In the genomic region with DNA sequence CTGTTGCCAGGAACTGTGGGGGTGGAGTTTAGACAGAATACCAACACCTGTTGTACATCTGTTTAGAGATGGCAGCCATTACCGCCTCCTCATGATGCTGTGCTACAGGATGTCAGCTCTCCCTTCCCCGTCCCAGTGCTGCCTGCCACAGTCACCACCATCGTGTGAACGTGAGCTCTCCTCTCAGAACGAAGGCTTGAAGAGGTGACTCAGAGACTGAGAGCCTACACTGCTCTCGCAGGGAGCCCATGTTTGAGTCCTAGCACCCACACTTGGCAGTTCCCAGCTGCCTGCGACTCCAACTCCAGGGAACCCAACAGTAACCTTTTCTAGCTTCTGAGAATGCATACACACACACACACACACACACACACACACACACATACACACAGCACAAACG, we compare ENCODE assay signal across 12 mouse cellular contexts. TPM values are rescaled to one million over a fixed set of nuclear protein-coding genes. Genes with fewer than 3 reads are reported as not detected.
DNase-seq lines count a peak whose midpoint lies in the region.
"Had no signal": no experiment of that assay in that cellular context is flagged by ENCODE, and none has a peak within 500 bp of the region (broad histone marks: within the 10 kb centered on the region; RNA-seq: fewer than 3 reads in every experiment).

No protein-coding gene starts in this region.

- peak; percentile 11 for DNase-seq in embryo, embryonic 11 days
- no peak for DNase-seq in embryo, embryonic 9.5 days (ENCODE audit: extremely low spot score)
- DNase-seq in layer of hippocampus, adult 9-11 months, result peak; percentile 27
- no peak for DNase-seq in layer of hippocampus, postnatal 36 days
- peak; percentile 35 for DNase-seq in thymus, postnatal 14 days
- no peak for DNase-seq in thymus, adult 18-20 months
- no peak for DNase-seq in adipocyte (ENCODE audit: low spot score)
- no peak for DNase-seq in adrenal gland, postnatal 36 days
- DNase-seq: cerebellum, postnatal 14 days; kidney, adult 8-10 months had no signal

RNA-seq across cellular contexts. Expression of gene Oasl1, which starts 8.2 kb away (rescaled TPM):
- total RNA-seq in layer of hippocampus, postnatal 36 days (2021), result not detected
- 1 to 10 TPM; 1.8 to 2.4 TPM for total RNA-seq in adrenal gland, postnatal 36 days (2021)

RNA-seq across cellular contexts. Expression of gene Oasl2, which starts 18.1 kb away (rescaled TPM):
- 1 to 10 TPM; 1.4 to 2.4 TPM for total RNA-seq in layer of hippocampus, postnatal 36 days (2021)
- total RNA-seq in adrenal gland, postnatal 36 days (2021), result 10 to 100 TPM; 14.9 to 17.2 TPM

RNA-seq across cellular contexts. Expression of gene 2210016L21Rik, which starts 27.1 kb away (rescaled TPM):
- total RNA-seq in layer of hippocampus, postnatal 36 days (2021), result 100 to 1,000 TPM; 185 to 227 TPM
- total RNA-seq in adrenal gland, postnatal 36 days (2021), result 10 to 100 TPM; 41.4 to 45.7 TPM

RNA-seq across cellular contexts. Expression of gene Hnf1a, which starts 56.0 kb away (rescaled TPM):
- total RNA-seq in layer of hippocampus, postnatal 36 days (2021), result not detected
- total RNA-seq in adrenal gland, postnatal 36 days (2021), result under 1 TPM in 1 of 2 experiments, not detected in 1; 0.10 TPM
- total RNA-seq: megakaryocyte progenitor cell, adult 5-6 weeks; midbrain, postnatal 0 days had no signal

RNA-seq across cellular contexts. Expression of gene Gm9936, which starts 56.4 kb away (rescaled TPM):
- under 1 TPM; 0.72 to 0.76 TPM for total RNA-seq in layer of hippocampus, postnatal 36 days (2021)
- not detected for total RNA-seq in adrenal gland, postnatal 36 days (2021)
- total RNA-seq: megakaryocyte progenitor cell, adult 5-6 weeks had no signal

Comparison
In these comparisons a context has a peak if more than half of its experiments do, and no peak if none do; other contexts are left out.
1. DNase-seq: peak in embryo, embryonic 11 days (single experiment), layer of hippocampus, adult 9-11 months (single experiment) and thymus, postnatal 14 days (single experiment); none in embryo, embryonic 9.5 days (single experiment), layer of hippocampus, postnatal 36 days (0 of 2), thymus, adult 18-20 months (0 of 2), adipocyte (single experiment) and adrenal gland, postnatal 36 days (0 of 2).
2. RNA of gene Oasl2, which starts 18.1 kb away (total RNA-seq): 14.9 to 17.2 TPM in adrenal gland, postnatal 36 days; 1.4 to 2.4 TPM in layer of hippocampus, postnatal 36 days; every median in the first group is over 4 times any median in the second.